Mouse (Mus musculus): ENCODE measurements around the gene Emd. TPM values are rescaled to one million over a fixed set of nuclear protein-coding genes. Genes with fewer than 3 reads are reported as not detected.

Emd gene
- polyA plus RNA-seq, 1 experiment from 2014 or later = 28.1 TPM

DNA sequence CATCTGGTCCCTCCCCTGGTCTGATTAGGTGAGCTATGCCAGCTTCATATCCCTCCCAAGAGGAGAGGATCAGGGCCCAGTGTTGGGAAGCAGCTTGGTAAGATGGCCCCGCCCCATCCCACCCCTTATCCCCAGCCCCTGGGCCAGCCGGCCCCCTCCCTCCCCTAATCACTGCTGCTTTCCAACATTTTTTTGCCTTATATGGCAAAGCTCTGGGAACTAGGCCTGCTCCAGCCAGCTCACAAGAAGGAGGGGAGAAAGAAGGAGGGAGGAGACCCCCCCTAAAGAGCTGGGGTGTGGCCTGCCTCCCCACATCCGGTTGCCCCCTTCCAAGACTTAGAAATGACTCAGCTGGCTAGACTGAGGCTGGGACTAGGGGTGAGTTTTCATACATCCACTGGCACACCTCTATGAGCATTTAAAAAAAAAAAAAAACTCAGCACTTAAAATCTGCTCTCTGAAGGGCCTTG is 9.8 kb upstream of the Emd start:
- Histone ChIP-seq H3K4me3 (ENCODE audit: low read length) (peak overlapping the region; percentile 60), H3K4me1 (ENCODE audit: control insufficient read depth, insufficient read depth, low read length) (no peaks in the 10 kb centered on the region), H3K27ac (ENCODE audit: low read depth, low read length) (peak overlapping the region; percentile 86; the same call in 1 of the 2 replicates), H3K27me3 (ENCODE audit: control insufficient read depth, insufficient read depth, low read length) (no peaks in the 10 kb centered on the region), H3K36me3 (ENCODE audit: control insufficient read depth, insufficient read depth, low read length) (peaks cover 37% of the 10 kb centered on the region), H3K9me3 (ENCODE audit: control insufficient read depth, low read length) (no peaks in the 10 kb centered on the region), H3K4me2 (replicated peaks; ENCODE audit: low read depth, low read length) (peak overlapping the region; percentile 52), H3K9ac (ENCODE audit: low read depth, low read length) (peak overlapping the region; percentile 74)
- ATAC-seq (ENCODE audit: low FRiP score, low TSS enrichment) = peak; percentile 60
- 12% methylated on average over 3 of the region's 3 CpGs for WGBS

- Histone ChIP-seq H3K4me2 (replicated peaks; ENCODE audit: low read depth, low read length) (peak overlapping the region; percentile 52), H3K4me1 (ENCODE audit: control insufficient read depth, insufficient read depth, low read length) (no peaks in the 10 kb centered on the region), H3K4me3 (ENCODE audit: low read length) (peak overlapping the region; percentile 60), H3K36me3 (ENCODE audit: control insufficient read depth, insufficient read depth, low read length) (peaks cover 32% of the 10 kb centered on the region), H3K9me3 (ENCODE audit: control insufficient read depth, low read length) (no peaks in the 10 kb centered on the region), H3K27ac (ENCODE audit: low read depth, low read length) (peak overlapping the region; percentile 86), H3K27me3 (ENCODE audit: control insufficient read depth, insufficient read depth, low read length) (no peaks in the 10 kb centered on the region), H3K9ac (ENCODE audit: low read depth, low read length) (peak overlapping the region; percentile 74)
- 26% methylated on average over 1 of the region's 1 CpGs for WGBS
- no peak for ATAC-seq (ENCODE audit: low FRiP score, low TSS enrichment)
Observed at GRCm38 (mm10) chrX:74245107-74245506, 9.4 kb upstream of the Emd start.

GRCm38 (mm10) chrX:74245687-74246086 is 8.8 kb upstream of the Emd start:
- WGBS = 39% methylated on average over 21 of the region's 21 CpGs
- peak overlapping the region; percentile 60 for H3K4me3 ChIP-seq (ENCODE audit: low read length)
- H3K4me2 ChIP-seq (replicated peaks; ENCODE audit: low read depth, low read length) = peak overlapping the region; percentile 52
- H3K9me3 ChIP-seq (ENCODE audit: control insufficient read depth, low read length) = no peaks in the 10 kb centered on the region
- H3K9ac ChIP-seq (ENCODE audit: low read depth, low read length) = peak overlapping the region; percentile 74
- peak overlapping the region; percentile 86 for H3K27ac ChIP-seq (ENCODE audit: low read depth, low read length)
- peak; percentile 43; the same call in 1 of the 2 replicates for ATAC-seq (ENCODE audit: low FRiP score, low TSS enrichment)
- H3K36me3 ChIP-seq (ENCODE audit: control insufficient read depth, insufficient read depth, low read length) = peaks cover 26% of the 10 kb centered on the region
- H3K4me1 ChIP-seq (ENCODE audit: control insufficient read depth, insufficient read depth, low read length) = no peaks in the 10 kb centered on the region
- no peaks in the 10 kb centered on the region for H3K27me3 ChIP-seq (ENCODE audit: control insufficient read depth, insufficient read depth, low read length)

- Histone ChIP-seq H3K9ac (ENCODE audit: low read depth, low read length) (peak overlapping the region; percentile 74), H3K36me3 (ENCODE audit: control insufficient read depth, insufficient read depth, low read length) (peaks cover 21% of the 10 kb centered on the region), H3K4me2 (replicated peaks; ENCODE audit: low read depth, low read length) (peak overlapping the region; percentile 52), H3K27me3 (ENCODE audit: control insufficient read depth, insufficient read depth, low read length) (no peaks in the 10 kb centered on the region), H3K9me3 (ENCODE audit: control insufficient read depth, low read length) (no peaks in the 10 kb centered on the region), H3K4me1 (ENCODE audit: control insufficient read depth, insufficient read depth, low read length) (no peaks in the 10 kb centered on the region), H3K27ac (ENCODE audit: low read depth, low read length) (peak overlapping the region; percentile 86), H3K4me3 (ENCODE audit: low read length) (peak overlapping the region; percentile 60)
- ATAC-seq (ENCODE audit: low FRiP score, low TSS enrichment) = peak; percentile 89
- WGBS = 22% methylated on average over 38 of the region's 38 CpGs
Observed at GRCm38 (mm10) chrX:74246213-74246681, 8.2 kb upstream of the Emd start.

DNA sequence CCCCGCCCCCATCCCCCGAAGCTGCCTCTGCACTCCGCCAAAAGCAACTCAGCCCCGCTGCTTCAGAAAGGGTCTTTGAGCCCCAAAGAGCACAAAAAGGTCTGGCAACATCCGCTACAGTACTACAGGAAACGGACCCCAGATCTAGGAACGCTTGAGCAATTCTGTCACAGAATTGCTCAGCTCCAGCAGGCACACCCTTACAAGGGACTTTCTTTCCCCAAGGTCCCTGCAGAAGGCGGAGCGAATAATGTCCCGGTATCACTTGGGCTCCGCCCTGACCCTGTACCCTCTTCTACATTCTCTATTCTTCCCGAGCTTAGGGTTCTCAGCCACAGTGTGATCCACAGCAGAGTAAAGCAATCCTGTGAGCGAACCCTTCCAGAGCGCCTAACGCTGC is 7.8 kb upstream of the Emd start:
- Histone ChIP-seq H3K9ac (ENCODE audit: low read depth, low read length) (peak overlapping the region; percentile 25; the same call in 1 of the 2 replicates), H3K36me3 (ENCODE audit: control insufficient read depth, insufficient read depth, low read length) (peaks cover 16% of the 10 kb centered on the region), H3K4me2 (replicated peaks; ENCODE audit: low read depth, low read length) (peak overlapping the region; percentile 37), H3K9me3 (ENCODE audit: control insufficient read depth, low read length) (no peaks in the 10 kb centered on the region), H3K4me3 (ENCODE audit: low read length) (peak overlapping the region; percentile 60), H3K27ac (ENCODE audit: low read depth, low read length) (peak overlapping the region; percentile 66), H3K4me1 (ENCODE audit: control insufficient read depth, insufficient read depth, low read length) (no peaks in the 10 kb centered on the region), H3K27me3 (ENCODE audit: control insufficient read depth, insufficient read depth, low read length) (no peaks in the 10 kb centered on the region)
- peak; percentile 33 for ATAC-seq (ENCODE audit: low FRiP score, low TSS enrichment)
- 30% methylated on average over 15 of the region's 15 CpGs for WGBS

GRCm38 (mm10) chrX:74248651-74249050 is 5.8 kb upstream of the Emd start:
- 21% methylated on average over 3 of the region's 3 CpGs for WGBS

GRCm38 (mm10) chrX:74249615-74250014 is 4.9 kb upstream of the Emd start, which contains the start of gene Flna:
TSS of gene Flna (minus strand) at chrX:74249820.
- H3K36me3 ChIP-seq (ENCODE audit: control insufficient read depth, insufficient read depth, low read length) = no peaks in the 10 kb centered on the region
- peak within 1 kb of the TSS; percentile 62 for H3K27ac ChIP-seq (ENCODE audit: low read depth, low read length)
- no peaks in the 10 kb centered on the region for H3K9me3 ChIP-seq (ENCODE audit: control insufficient read depth, low read length)
- no peaks in the 10 kb centered on the region for H3K27me3 ChIP-seq (ENCODE audit: control insufficient read depth, insufficient read depth, low read length)
- H3K4me3 ChIP-seq (ENCODE audit: low read length) = peak within 1 kb of the TSS; percentile 39
- H3K4me2 ChIP-seq (replicated peaks; ENCODE audit: low read depth, low read length) = peak within 1 kb of the TSS; percentile 47
- 34% methylated on average over 37 of the region's 38 CpGs for WGBS
- H3K9ac ChIP-seq (ENCODE audit: low read depth, low read length) = peak within 1 kb of the TSS; percentile 67
- no peak for ATAC-seq (ENCODE audit: low FRiP score, low TSS enrichment)
- H3K4me1 ChIP-seq (ENCODE audit: control insufficient read depth, insufficient read depth, low read length) = no peaks in the 10 kb centered on the region

More at GRCm38 (mm10) chrX:74248651-74249050, 5.8 kb upstream of the Emd start:
- H3K9ac ChIP-seq (ENCODE audit: low read depth, low read length) = no peak overlapping the region
- H3K4me2 ChIP-seq (replicated peaks; ENCODE audit: low read depth, low read length) = peak overlapping the region; percentile 47
- no peak overlapping the region for H3K27ac ChIP-seq (ENCODE audit: low read depth, low read length)
- peak overlapping the region; percentile 39; the same call in 1 of the 2 replicates for H3K4me3 ChIP-seq (ENCODE audit: low read length)
- H3K36me3 ChIP-seq (ENCODE audit: control insufficient read depth, insufficient read depth, low read length) = no peaks in the 10 kb centered on the region
- H3K27me3 ChIP-seq (ENCODE audit: control insufficient read depth, insufficient read depth, low read length) = no peaks in the 10 kb centered on the region
- no peaks in the 10 kb centered on the region for H3K4me1 ChIP-seq (ENCODE audit: control insufficient read depth, insufficient read depth, low read length)
- H3K9me3 ChIP-seq (ENCODE audit: control insufficient read depth, low read length) = no peaks in the 10 kb centered on the region
- ATAC-seq (ENCODE audit: low FRiP score, low TSS enrichment) = peak; percentile 13; the same call in 1 of the 2 replicates

GRCm38 (mm10) chrX:74254888-74255565 is 540 bp downstream of the Emd start:
- no peaks in the 10 kb centered on the region for H3K27me3 ChIP-seq (ENCODE audit: control insufficient read depth, insufficient read depth, low read length)
- ATAC-seq (ENCODE audit: low FRiP score, low TSS enrichment) = peak; percentile 67
- H3K4me2 ChIP-seq (replicated peaks; ENCODE audit: low read depth, low read length) = peak overlapping the region; percentile 54
- WGBS = 39% methylated on average over 31 of the region's 31 CpGs
- peak overlapping the region; percentile 61 for H3K4me3 ChIP-seq (ENCODE audit: low read length)
- peaks cover 16% of the 10 kb centered on the region; the same call in 1 of the 2 replicates for H3K36me3 ChIP-seq (ENCODE audit: control insufficient read depth, insufficient read depth, low read length)
- peak overlapping the region; percentile 90 for H3K27ac ChIP-seq (ENCODE audit: low read depth, low read length)
- no peaks in the 10 kb centered on the region for H3K4me1 ChIP-seq (ENCODE audit: control insufficient read depth, insufficient read depth, low read length)
- H3K9me3 ChIP-seq (ENCODE audit: control insufficient read depth, low read length) = no peaks in the 10 kb centered on the region
- H3K9ac ChIP-seq (ENCODE audit: low read depth, low read length) = peak overlapping the region; percentile 75

- Histone ChIP-seq H3K9ac (ENCODE audit: low read depth, low read length) (no peak overlapping the region), H3K4me1 (ENCODE audit: control insufficient read depth, insufficient read depth, low read length) (no peaks in the 10 kb centered on the region), H3K27ac (ENCODE audit: low read depth, low read length) (no peak overlapping the region), H3K9me3 (ENCODE audit: control insufficient read depth, low read length) (no peaks in the 10 kb centered on the region), H3K4me2 (replicated peaks; ENCODE audit: low read depth, low read length) (no peak overlapping the region), H3K27me3 (ENCODE audit: control insufficient read depth, insufficient read depth, low read length) (no peaks in the 10 kb centered on the region), H3K4me3 (ENCODE audit: low read length) (no peak overlapping the region), H3K36me3 (ENCODE audit: control insufficient read depth, insufficient read depth, low read length) (peaks cover 16% of the 10 kb centered on the region; the same call in 1 of the 2 replicates)
- no peak for ATAC-seq (ENCODE audit: low FRiP score, low TSS enrichment)
- 96% methylated on average over 3 of the region's 3 CpGs for WGBS
Observed at GRCm38 (mm10) chrX:74257746-74258145, 3.3 kb downstream of the Emd start.

Data from kidney, embryonic 14.5 days (tissue).